Mouse (Mus musculus): ENCODE measurements around the gene Gclc. TPM values are rescaled to one million over a fixed set of nuclear protein-coding genes. Genes with fewer than 3 reads are reported as not detected.
"Not testable (repeated sequence)": the region's sequence is repeated elsewhere in the genome, so short reads cannot be mapped to it uniquely, and the experiment has no call there.

The Gclc gene
- polyA plus RNA-seq, 1 experiment from 2014 or later: 17.1 TPM

GRCm38 (mm10) chr9:77722381-77722780, 32.0 kb upstream of the Gclc start:
- DNase-seq (ENCODE audit: low spot score): no peak
- WGBS: 90% methylated on average over 1 of the region's 1 CpGs

GRCm38 (mm10) chr9:77724216-77724615, 30.1 kb upstream of the Gclc start:
- Histone ChIP-seq H3K27ac (replicated peaks) (no peak overlapping the region), H3K4me1 (no peaks in the 10 kb centered on the region), H3K27me3 (ENCODE audit: low read depth, poor library complexity, severe bottlenecking) (no peaks in the 10 kb centered on the region), H3K9me3 (replicated peaks) (no peaks in the 10 kb centered on the region), H3K4me3 (no peak overlapping the region), H3K36me3 (no peaks in the 10 kb centered on the region)
- 77% methylated on average over 6 of the region's 6 CpGs for WGBS
- DNase-seq (ENCODE audit: low spot score): no peak

More at GRCm38 (mm10) chr9:77722381-77722780, 32.0 kb upstream of the Gclc start:
- no peaks in the 10 kb centered on the region for H3K27me3 ChIP-seq (ENCODE audit: low read depth, poor library complexity, severe bottlenecking)
- no peaks in the 10 kb centered on the region for H3K4me1 ChIP-seq
- no peak overlapping the region for H3K4me3 ChIP-seq
- no peak overlapping the region for H3K27ac ChIP-seq (replicated peaks)
- H3K36me3 ChIP-seq: no peaks in the 10 kb centered on the region
- H3K9me3 ChIP-seq (replicated peaks): no peaks in the 10 kb centered on the region

- WGBS: 93% methylated on average over 8 of the region's 8 CpGs
- Histone ChIP-seq H3K27ac (replicated peaks) (no peak overlapping the region), H3K27me3 (ENCODE audit: low read depth, poor library complexity, severe bottlenecking) (no peaks in the 10 kb centered on the region), H3K36me3 (no peaks in the 10 kb centered on the region), H3K9me3 (replicated peaks) (no peaks in the 10 kb centered on the region), H3K4me3 (no peak overlapping the region), H3K4me1 (0 out of 2 replicates have a peak, but pooled peaks cover 3% of the 10 kb centered on the region)
- no peak for DNase-seq (ENCODE audit: low spot score)
Observed at GRCm38 (mm10) chr9:77725448-77725847, 28.9 kb upstream of the Gclc start.

DNA sequence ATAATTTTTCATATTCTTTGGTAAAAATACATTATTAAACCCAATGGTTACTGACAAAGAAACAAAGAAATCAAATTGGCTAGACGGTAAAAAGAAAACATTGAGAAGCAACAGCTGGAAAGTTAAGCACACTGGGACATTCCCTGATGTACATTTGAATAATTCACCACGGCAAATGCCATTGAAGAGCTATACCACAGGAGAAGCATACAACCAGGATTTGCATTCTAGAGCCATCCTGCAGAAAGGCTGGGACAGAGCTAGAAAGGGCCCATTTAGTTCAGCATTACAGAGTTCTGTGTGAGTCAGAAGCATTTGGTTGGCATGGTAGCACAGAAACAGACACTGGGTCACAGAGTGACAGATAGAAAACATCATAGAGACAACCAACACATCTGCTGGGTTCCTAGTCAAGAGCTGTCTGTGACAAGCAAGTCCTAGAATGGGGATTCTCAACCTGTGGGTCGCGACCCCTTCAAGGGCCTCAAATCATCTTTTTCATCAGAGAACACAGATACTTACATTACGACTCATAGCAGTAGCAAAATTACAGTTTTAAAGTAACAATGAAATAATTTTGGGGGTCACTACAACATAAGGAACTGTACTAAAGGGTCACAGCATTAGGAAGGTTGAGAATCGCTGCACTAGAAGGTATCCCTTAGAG, 28.2 kb upstream of the Gclc start:
- 86% methylated on average over 6 of the region's 6 CpGs for WGBS

DNA sequence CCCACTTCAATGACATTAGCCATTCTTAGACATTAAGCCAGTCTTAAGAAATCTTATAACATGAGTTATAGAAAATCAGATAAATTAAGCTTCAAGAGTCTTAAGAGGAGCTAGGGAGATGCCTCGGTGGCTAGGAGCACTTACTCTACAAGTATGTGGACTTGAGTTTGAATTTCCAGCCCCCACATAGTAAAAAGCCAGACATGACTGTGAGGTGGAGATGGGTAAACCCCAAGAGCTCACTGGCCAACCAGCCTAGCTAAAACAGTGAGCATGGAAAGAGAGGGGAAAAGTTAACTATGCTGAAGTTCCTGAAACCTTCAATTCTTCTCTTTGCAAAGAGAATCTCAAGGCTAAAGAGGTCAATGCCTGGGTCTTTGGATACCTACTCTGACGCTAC, 27.3 kb upstream of the Gclc start:
- no peaks in the 10 kb centered on the region for H3K27me3 ChIP-seq (ENCODE audit: low read depth, poor library complexity, severe bottlenecking)
- no peaks in the 10 kb centered on the region for H3K9me3 ChIP-seq (replicated peaks)
- no peak overlapping the region for H3K4me3 ChIP-seq
- 0 out of 2 replicates have a peak, but pooled peaks cover 3% of the 10 kb centered on the region for H3K4me1 ChIP-seq
- 86% methylated on average over 2 of the region's 2 CpGs for WGBS
- no peaks in the 10 kb centered on the region for H3K36me3 ChIP-seq
- DNase-seq (ENCODE audit: low spot score): no peak
- H3K27ac ChIP-seq (replicated peaks): no peak overlapping the region

More for the DNA sequence above, 28.2 kb upstream of the Gclc start:
- no peak overlapping the region for H3K27ac ChIP-seq (replicated peaks)
- no peak overlapping the region for H3K4me3 ChIP-seq
- H3K9me3 ChIP-seq (replicated peaks): no peaks in the 10 kb centered on the region
- no peaks in the 10 kb centered on the region for H3K27me3 ChIP-seq (ENCODE audit: low read depth, poor library complexity, severe bottlenecking)
- no peak for DNase-seq (ENCODE audit: low spot score)
- 0 out of 2 replicates have a peak, but pooled peaks cover 3% of the 10 kb centered on the region for H3K4me1 ChIP-seq
- no peaks in the 10 kb centered on the region for H3K36me3 ChIP-seq

DNA sequence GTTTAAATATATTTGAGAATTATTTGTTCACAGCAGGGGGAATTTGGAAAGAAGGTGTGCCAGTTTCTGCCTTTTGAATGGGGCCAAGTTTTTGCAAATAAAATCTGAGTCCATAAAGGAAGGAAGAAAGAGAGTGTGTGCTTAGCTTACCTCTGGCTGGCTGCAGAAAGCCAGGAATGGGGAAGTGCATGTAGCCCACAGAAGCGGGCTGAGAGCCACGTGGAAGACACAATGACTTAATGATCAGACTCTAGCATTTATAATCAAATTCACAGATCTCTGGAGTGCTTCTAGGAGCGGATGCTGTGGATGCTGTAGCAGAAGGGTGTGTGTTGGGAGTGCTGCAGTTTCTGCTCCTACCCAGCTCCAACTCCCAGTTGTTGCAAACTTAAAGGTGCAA, 22.3 kb upstream of the Gclc start:
- Histone ChIP-seq H3K27ac (replicated peaks) (no peak overlapping the region), H3K4me3 (no peak overlapping the region), H3K27me3 (ENCODE audit: low read depth, poor library complexity, severe bottlenecking) (no peaks in the 10 kb centered on the region), H3K9me3 (replicated peaks) (no peaks in the 10 kb centered on the region; the same call in 1 of the 2 replicates), H3K4me1 (0 out of 2 replicates have a peak, but pooled peaks cover 3% of the 10 kb centered on the region), H3K36me3 (no peaks in the 10 kb centered on the region)
- no peak for DNase-seq (ENCODE audit: low spot score)
- WGBS: 74% methylated on average over 3 of the region's 3 CpGs

DNA sequence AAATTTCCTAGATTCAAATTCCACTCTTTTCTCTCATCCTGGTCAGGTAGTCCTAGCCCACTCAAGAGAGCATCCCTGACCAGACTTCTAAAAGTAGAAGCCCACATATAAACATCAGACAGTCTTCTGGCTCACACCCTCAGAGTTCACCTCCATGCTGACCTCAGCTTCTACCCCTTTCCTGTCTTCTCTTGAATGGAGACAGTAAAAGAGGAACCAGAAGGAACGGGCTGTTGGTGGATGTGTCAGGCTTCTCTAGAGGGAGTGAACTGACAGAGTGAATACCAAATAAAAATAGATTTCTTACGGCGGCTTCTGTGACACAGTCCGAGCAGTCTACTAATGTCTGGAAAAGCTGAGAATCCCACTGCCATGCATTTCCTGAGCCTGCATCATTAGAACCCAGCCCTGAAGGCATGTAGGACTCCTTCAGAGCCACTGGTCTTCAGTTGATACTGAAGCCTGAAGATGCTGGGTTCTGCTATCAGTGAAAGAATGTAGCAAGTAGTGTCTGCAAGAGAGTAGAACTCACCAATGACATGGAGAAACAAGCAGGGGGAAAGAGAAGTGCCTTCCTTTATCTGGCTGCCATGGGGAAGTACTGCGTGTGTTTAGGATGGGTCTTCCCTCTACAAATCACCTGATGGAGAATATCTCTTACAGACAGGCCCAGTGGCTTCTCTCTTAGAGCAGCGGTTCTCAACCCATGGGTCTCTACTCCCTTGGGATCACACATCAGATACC, 16.9 kb upstream of the Gclc start:
- H3K36me3 ChIP-seq: no peaks in the 10 kb centered on the region
- no peak overlapping the region for H3K27ac ChIP-seq (replicated peaks)
- WGBS: 93% methylated on average over 6 of the region's 6 CpGs
- no peaks in the 10 kb centered on the region for H3K27me3 ChIP-seq (ENCODE audit: low read depth, poor library complexity, severe bottlenecking)
- H3K4me1 ChIP-seq: no peaks in the 10 kb centered on the region
- H3K9me3 ChIP-seq (replicated peaks): no peaks in the 10 kb centered on the region; the same call in 1 of the 2 replicates
- no peak overlapping the region for H3K4me3 ChIP-seq
- no peak for DNase-seq (ENCODE audit: low spot score)

DNA sequence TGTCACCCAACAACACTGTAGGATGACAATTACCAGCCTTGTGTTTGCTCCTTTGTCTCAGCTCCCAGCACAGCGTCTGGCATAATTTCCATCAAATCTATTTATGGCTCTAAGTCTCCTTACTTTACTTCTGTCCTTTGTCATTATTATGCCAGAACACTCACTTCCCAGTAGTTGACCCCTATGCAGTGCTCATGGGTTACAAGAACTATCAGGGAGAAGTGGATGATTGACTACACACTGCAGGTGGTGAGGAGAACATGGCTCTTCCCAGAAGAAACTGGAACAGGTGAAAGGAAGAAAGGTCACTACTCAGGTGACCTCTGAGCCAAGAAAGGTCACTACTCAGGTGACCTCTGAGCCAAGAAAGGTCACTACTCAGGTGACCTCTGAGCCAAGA, 12.9 kb upstream of the Gclc start:
- DNase-seq (ENCODE audit: low spot score): no peak
- Histone ChIP-seq H3K36me3 (no peaks in the 10 kb centered on the region), H3K9me3 (replicated peaks) (no peaks in the 10 kb centered on the region), H3K4me3 (no peak overlapping the region), H3K27ac (replicated peaks) (no peak overlapping the region), H3K27me3 (ENCODE audit: low read depth, poor library complexity, severe bottlenecking) (no peaks in the 10 kb centered on the region), H3K4me1 (no peaks in the 10 kb centered on the region)
- WGBS: 87% methylated on average over 1 of the region's 1 CpGs

GRCm38 (mm10) chr9:77744798-77745197, 9.5 kb upstream of the Gclc start:
- 70% methylated on average over 3 of the region's 3 CpGs for WGBS

DNA sequence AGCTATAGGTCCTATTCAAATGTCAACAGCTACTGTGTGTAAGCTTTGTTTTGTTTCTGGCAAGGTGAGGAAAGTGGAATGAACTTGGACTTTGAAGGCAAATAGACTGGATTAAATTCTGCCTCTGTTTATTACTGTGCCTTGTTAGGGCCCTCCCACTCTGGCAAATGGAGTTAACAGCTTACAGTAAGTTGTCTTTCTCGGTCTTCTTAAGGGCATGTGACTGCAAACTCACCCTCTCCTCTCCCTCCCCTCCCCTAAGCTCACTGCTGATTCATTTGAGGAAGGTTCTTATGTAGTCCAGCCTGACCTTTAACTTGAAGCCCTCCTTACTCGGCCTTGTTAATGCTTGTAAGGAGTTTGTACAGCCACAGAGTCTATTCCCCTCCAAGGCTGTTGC, 8.0 kb upstream of the Gclc start:
- DNase-seq (ENCODE audit: low spot score): no peak
- H3K27me3 ChIP-seq (ENCODE audit: low read depth, poor library complexity, severe bottlenecking): peaks cover 5% of the 10 kb centered on the region; the same call in 1 of the 2 replicates
- H3K27ac ChIP-seq (replicated peaks): no peak overlapping the region
- H3K9me3 ChIP-seq (replicated peaks): no peaks in the 10 kb centered on the region
- WGBS: 74% methylated on average over 2 of the region's 2 CpGs
- no peak overlapping the region for H3K4me3 ChIP-seq
- no peaks in the 10 kb centered on the region for H3K36me3 ChIP-seq
- peaks cover 15% of the 10 kb centered on the region for H3K4me1 ChIP-seq

More at GRCm38 (mm10) chr9:77744798-77745197, 9.5 kb upstream of the Gclc start:
- no peak for DNase-seq (ENCODE audit: low spot score)
- Histone ChIP-seq H3K4me1 (peaks cover 2% of the 10 kb centered on the region), H3K9me3 (replicated peaks) (no peaks in the 10 kb centered on the region), H3K4me3 (no peak overlapping the region), H3K27ac (replicated peaks) (no peak overlapping the region), H3K27me3 (ENCODE audit: low read depth, poor library complexity, severe bottlenecking) (peaks cover 5% of the 10 kb centered on the region; the same call in 1 of the 2 replicates), H3K36me3 (no peaks in the 10 kb centered on the region)

- not testable (repeated sequence) for H3K9me3 ChIP-seq (replicated peaks); H3K27me3 ChIP-seq (ENCODE audit: low read depth, poor library complexity, severe bottlenecking); H3K36me3 ChIP-seq; H3K27ac ChIP-seq (replicated peaks); H3K4me3 ChIP-seq; DNase-seq (ENCODE audit: low spot score)
- H3K4me1 ChIP-seq: peaks cover 18% of the 10 kb centered on the region
- 98% methylated on average over 1 of the region's 1 CpGs for WGBS
Observed at GRCm38 (mm10) chr9:77748292-77748691, 6.0 kb upstream of the Gclc start.

DNA sequence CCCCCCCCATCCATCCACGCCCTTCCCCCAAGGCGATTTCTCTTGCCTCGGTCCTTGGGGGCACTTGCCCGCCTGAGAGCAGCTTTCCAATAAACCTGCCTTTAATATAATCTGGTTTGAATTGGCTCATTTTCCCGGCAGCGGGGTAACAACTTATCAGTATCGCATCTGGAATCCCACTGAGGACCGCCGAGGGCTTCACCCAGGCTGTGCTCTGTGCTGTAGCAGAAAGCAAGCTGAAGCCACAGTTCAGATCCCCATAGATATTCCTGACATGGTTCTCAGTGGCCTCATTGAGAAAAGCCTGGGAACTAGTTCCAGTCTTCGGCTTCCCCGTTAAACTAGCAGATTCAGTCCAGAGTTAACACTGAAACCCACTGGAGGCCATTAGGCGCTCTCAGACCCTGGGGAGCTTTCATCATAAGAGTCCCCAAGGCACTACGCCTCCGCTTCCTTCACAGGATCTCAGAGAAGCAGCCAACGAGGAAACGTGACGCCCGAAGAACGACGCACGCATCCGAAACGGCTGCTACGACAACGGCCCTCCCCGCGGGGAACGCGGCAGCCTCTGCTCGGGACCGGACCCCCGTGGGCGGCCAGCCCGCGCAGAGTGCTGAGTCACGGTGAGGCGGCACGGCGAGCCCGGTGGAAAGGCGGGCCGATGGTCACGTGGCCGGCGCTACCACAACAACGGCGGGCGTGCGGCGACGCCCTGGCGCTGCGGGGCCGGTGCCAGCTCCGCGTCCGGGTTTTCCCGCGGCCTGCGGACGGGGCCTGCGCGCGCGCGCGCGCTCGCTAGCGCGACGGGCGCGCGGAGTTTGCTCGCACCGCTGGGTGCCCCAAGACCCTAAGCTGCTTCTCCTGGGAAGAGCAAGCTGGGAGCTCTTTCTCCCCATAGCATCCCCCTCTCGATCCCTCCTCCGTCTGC, 3.9 kb upstream of the Gclc start:
- WGBS: under 1% methylated on average over 79 of the region's 79 CpGs
- H3K27ac ChIP-seq (replicated peaks): peak overlapping the region; percentile 89

More for the DNA sequence above, 3.9 kb upstream of the Gclc start:
- Histone ChIP-seq H3K36me3 (no peaks in the 10 kb centered on the region), H3K9me3 (replicated peaks) (no peaks in the 10 kb centered on the region), H3K4me3 (peak overlapping the region; percentile 69), H3K4me1 (peaks cover 19% of the 10 kb centered on the region), H3K27me3 (ENCODE audit: low read depth, poor library complexity, severe bottlenecking) (peaks cover 11% of the 10 kb centered on the region; the same call in 1 of the 2 replicates)
- peak; percentile 90 for DNase-seq (ENCODE audit: low spot score)
